Mouse (Mus musculus) thymus, adult 2 months (tissue): Measurements from ENCODE around the gene Pld3. TPM values are rescaled to one million over a fixed set of nuclear protein-coding genes. Genes with fewer than 3 reads are reported as not detected.

Source experiments
- DNase-seq: peaks from one replicate; pipeline ENCODE4 v3.0.0; 2021
- H3K27ac ChIP-seq: fragments of 200-500 bp; 2 replicates; pipeline ENCODE4 v1.5.1; 2012; ENCODE audit warnings: low read length, control low read depth; ENCODE audit not compliant: control insufficient read depth, insufficient read depth
- H3K27me3 ChIP-seq: fragments of 200-500 bp; 2 replicates; pipeline ENCODE4 v1.6.1; 2012; ENCODE audit warnings: mild to moderate bottlenecking, low read length, moderate library complexity, mixed read lengths; ENCODE audit not compliant: control insufficient read depth, insufficient read depth
- H3K36me3 ChIP-seq: fragments of 200-500 bp; 2 replicates; pipeline ENCODE4 v1.6.1; 2012; ENCODE audit warnings: mild to moderate bottlenecking, low read length, moderate library complexity; ENCODE audit not compliant: control insufficient read depth, insufficient read depth
- H3K4me1 ChIP-seq: fragments of 200-500 bp; replicated peaks from 2 replicates; pipeline ENCODE4 v1.6.1; 2012; ENCODE audit warnings: low read length; ENCODE audit not compliant: control insufficient read depth, insufficient read depth
- H3K4me3 ChIP-seq: fragments of 200-500 bp; 2 replicates; pipeline ENCODE4 v1.5.1; 2012; ENCODE audit warnings: mild to moderate bottlenecking, low read length, control low read depth, moderate library complexity; ENCODE audit not compliant: control insufficient read depth, insufficient read depth
- CTCF ChIP-seq: fragments of 200-500 bp; IDR thresholded peaks from 2 replicates; pipeline ENCODE4 v1.5.1; 2012; ENCODE audit warnings: mild to moderate bottlenecking, control low read depth, low read length, moderate library complexity, borderline replicate concordance; ENCODE audit not compliant: control insufficient read depth, poor library complexity, insufficient read depth; ENCODE audit errors: extremely low read depth
- POLR2A ChIP-seq: fragments of 200-500 bp; IDR thresholded peaks from 2 replicates; pipeline ENCODE4 v1.6.1; 2012; ENCODE audit warnings: mild to moderate bottlenecking, low read length, control low read depth, moderate library complexity; ENCODE audit not compliant: control insufficient read depth, poor library complexity, insufficient read depth; ENCODE audit errors: extremely low read depth
- WGBS: fragments of 180-500 bp; shearing (Covaris S2); methylation state at CpG from one replicate; pipeline ENCODE4 v1.1.7; 2018; 5-methylcytosine and 5-hydroxymethylcytosine counted together
- polyA plus RNA-seq: library from polyadenylated mRNA; depleted of rRNA; stranded (reverse); fragments of >200 nt; gene quantifications from 2 replicates; pipeline ENCODE4 v1.2.3, GENCODE M21; 2012

The Pld3 gene
- polyA plus RNA-seq, 1 experiment, result 516 TPM

GRCm38 (mm10) chr7:27592217-27592929, 39.4 kb upstream of the Pld3 start:
- Histone ChIP-seq H3K27ac (peak overlapping the region; percentile 99), H3K36me3 (no peaks in the 10 kb centered on the region), H3K4me3 (peak overlapping the region; percentile 86), H3K27me3 (no peaks in the 10 kb centered on the region), H3K4me1 (peaks cover 15% of the 10 kb centered on the region)
- TF ChIP-seq POLR2A, result 0 out of 2 replicates have a peak, but pooled peaks have one; percentile 34
- TF ChIP-seq CTCF, result peak; percentile 17; the same call in 1 of the 2 replicates
- peak; percentile 70 for DNase-seq
- WGBS, result 1% methylated on average over 17 of the region's 17 CpGs

DNA sequence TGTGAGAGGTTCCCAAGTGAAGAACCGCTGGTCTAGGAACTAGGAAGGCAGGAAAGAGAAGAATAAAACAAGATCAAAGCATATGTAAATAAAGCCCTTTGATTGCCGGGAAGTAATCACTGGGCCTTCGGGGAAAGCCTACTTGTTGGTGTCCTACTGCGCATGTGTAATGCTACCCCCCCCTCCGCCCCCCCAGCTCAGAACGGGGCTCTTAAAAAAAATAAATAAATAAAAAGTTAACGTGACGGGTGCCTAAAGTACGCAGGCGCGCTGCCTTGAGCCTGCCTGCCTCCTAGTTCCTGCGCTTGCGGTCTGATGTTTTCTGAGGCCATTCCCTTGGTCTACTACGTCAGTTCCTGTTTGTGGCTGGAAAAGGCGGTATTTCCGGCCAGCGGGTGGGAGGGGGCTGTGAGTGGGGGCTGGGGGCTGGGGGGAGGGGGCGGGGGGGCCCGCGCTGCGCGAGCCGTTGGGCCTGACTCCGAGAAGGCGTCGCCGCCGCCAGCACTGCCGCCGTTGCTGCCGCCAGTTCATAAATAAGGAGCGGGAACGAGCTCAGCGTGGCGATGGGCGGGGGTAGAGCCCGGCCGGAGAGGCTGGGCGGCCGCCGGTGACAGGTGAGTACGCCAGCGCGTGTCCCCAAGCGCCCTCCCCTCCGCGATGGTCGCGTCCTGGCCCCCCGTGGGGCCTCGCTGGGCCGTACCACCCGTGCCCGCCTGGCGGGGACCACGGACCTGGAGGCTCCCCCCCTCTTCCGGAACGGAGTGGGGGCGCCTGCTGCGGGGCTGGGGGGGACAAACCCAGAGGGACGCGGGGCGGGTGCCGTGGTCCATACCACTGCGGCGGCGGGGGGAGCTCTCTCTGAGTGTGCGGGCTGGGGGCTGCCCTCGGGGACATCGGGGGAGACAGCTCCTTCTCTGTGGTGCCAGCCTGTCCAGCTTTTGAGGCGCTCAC, 38.5 kb upstream of the Pld3 start, which contains the start of gene Akt2:
TSS of gene Akt2 (plus strand) at position 287 of the 951 bp plus-strand sequence.
- DNase-seq, result peak; percentile 93
- Histone ChIP-seq H3K36me3 (no peaks in the 10 kb centered on the region), H3K27me3 (no peaks in the 10 kb centered on the region), H3K4me3 (peak within 1 kb of the TSS; percentile 86), H3K27ac (peak within 1 kb of the TSS; percentile 99), H3K4me1 (peaks cover 15% of the 10 kb centered on the region)
- peak; percentile 20; the same call in 1 of the 2 replicates for TF ChIP-seq CTCF
- TF ChIP-seq POLR2A, result peak; percentile 77
- under 1% methylated on average over 64 of the region's 71 CpGs for WGBS

DNA sequence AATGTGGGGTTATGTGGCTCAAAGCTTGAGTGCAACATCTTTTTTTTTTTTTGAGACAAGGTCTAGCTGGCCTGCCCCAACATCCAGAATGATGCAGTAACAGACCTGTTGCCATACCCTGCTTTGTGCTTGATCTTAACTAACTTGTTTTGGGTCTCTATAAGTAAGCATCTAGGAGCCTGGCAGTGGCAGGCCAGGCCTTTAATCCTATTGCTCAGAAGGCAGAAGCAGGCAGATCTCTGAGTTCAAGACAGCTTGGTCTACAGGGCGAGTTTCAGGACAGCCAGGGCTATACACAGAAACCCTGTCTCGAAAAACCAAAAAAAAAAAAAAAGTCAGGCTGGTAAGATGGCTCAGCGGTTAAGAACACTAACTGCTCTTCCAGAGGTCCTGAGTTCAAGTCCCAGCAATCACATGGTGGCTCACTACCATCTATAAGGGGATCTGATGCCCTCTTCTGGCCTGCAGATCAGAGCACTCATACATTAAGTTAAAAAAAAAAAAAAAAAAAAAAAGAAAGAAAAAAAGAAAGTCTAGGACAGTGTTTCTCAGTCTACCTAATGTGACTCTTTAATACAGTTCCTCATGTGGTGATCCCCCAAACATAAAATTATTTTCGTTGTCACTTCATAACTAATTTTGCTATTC, 37.7 kb upstream of the Pld3 start:
- peaks cover 11% of the 10 kb centered on the region for H3K4me1 ChIP-seq
- 62% methylated on average over 4 of the region's 4 CpGs for WGBS
- no peak overlapping the region; the same call in 1 of the 2 replicates for H3K27ac ChIP-seq
- no peak for TF ChIP-seq POLR2A
- no peak for TF ChIP-seq CTCF
- no peaks in the 10 kb centered on the region for H3K27me3 ChIP-seq
- no peaks in the 10 kb centered on the region for H3K36me3 ChIP-seq
- peak; percentile 16 for DNase-seq
- H3K4me3 ChIP-seq, result no peak overlapping the region

GRCm38 (mm10) chr7:27590088-27590487, 37.1 kb upstream of the Pld3 start:
- no peak for DNase-seq
- WGBS, result 97% methylated on average over 4 of the region's 4 CpGs
- Histone ChIP-seq H3K4me1 (peaks cover 11% of the 10 kb centered on the region), H3K27ac (no peak overlapping the region), H3K4me3 (no peak overlapping the region), H3K36me3 (0 out of 2 replicates have a peak, but pooled peaks cover 1% of the 10 kb centered on the region), H3K27me3 (no peaks in the 10 kb centered on the region)
- TF ChIP-seq POLR2A (no peak), CTCF (no peak)

GRCm38 (mm10) chr7:27587741-27588140, 34.7 kb upstream of the Pld3 start:
- TF ChIP-seq CTCF (no peak), POLR2A (no peak)
- no peak overlapping the region for H3K27ac ChIP-seq
- H3K36me3 ChIP-seq, result peaks cover 9% of the 10 kb centered on the region; the same call in 1 of the 2 replicates
- WGBS, result 94% methylated on average over 2 of the region's 2 CpGs
- DNase-seq, result no peak
- H3K4me1 ChIP-seq, result peaks cover 2% of the 10 kb centered on the region
- H3K27me3 ChIP-seq, result no peaks in the 10 kb centered on the region
- no peak overlapping the region for H3K4me3 ChIP-seq

GRCm38 (mm10) chr7:27586861-27587260, 33.8 kb upstream of the Pld3 start:
- no peak for DNase-seq
- 89% methylated on average over 2 of the region's 2 CpGs for WGBS
- no peaks in the 10 kb centered on the region for H3K4me1 ChIP-seq
- H3K36me3 ChIP-seq, result peaks cover 14% of the 10 kb centered on the region; the same call in 1 of the 2 replicates
- no peaks in the 10 kb centered on the region for H3K27me3 ChIP-seq
- H3K27ac ChIP-seq, result no peak overlapping the region
- TF ChIP-seq POLR2A (no peak), CTCF (no peak)
- H3K4me3 ChIP-seq, result no peak overlapping the region
